Mouse (Mus musculus) testis, adult 2 months (tissue): ENCODE measurements around the gene Gm20820.
"Not testable (repeated sequence)": the region's sequence is repeated elsewhere in the genome, so short reads cannot be mapped to it uniquely, and the experiment has no call there.

Source experiments
- CTCF ChIP-seq: fragments of 200-500 bp; IDR thresholded peaks from 2 replicates; pipeline ENCODE4 v1.5.1; 2012; ENCODE audit warnings: low read depth, mild to moderate bottlenecking, inconsistent platforms, low read length, moderate library complexity; ENCODE audit not compliant: control insufficient read depth, insufficient read depth, insufficient replicate concordance
- POLR2A ChIP-seq: fragments of 200-500 bp; IDR thresholded peaks from 2 replicates; pipeline ENCODE4 v1.6.1; 2012; ENCODE audit warnings: low read depth, mild to moderate bottlenecking, inconsistent platforms, low read length, moderate library complexity; ENCODE audit not compliant: control insufficient read depth

GRCm38 (mm10) chrY:86061472-86061871, at the start of gene Gm20820:
- not testable (repeated sequence) for TF ChIP-seq CTCF, POLR2A
